Mouse (Mus musculus) CH12.LX (cell line): ENCODE results near the gene Fmo4.

Source experiments
- BHLHE40 ChIP-seq: IDR thresholded peaks from 2 replicates; pipeline ENCODE4 v1.6.1; 2011; ENCODE audit warnings: mild to moderate bottlenecking, low read depth, low read length, improper control_type of control experiment
- CTCF ChIP-seq, 2 experiments: IDR thresholded peaks in 1 of 2; conservative IDR thresholded peaks in 1 of 2; 2 replicates each; pipeline ENCODE4 v1.5.1; 2011 to 2012; ENCODE audit warnings: low read depth in 2 of 2, low read length in 2 of 2, improper control_type of control experiment in 1 of 2, inconsistent platforms in 1 of 2, mild to moderate bottlenecking in 1 of 2, moderate library complexity in 1 of 2
- E2F4 ChIP-seq: IDR thresholded peaks from 2 replicates; pipeline ENCODE4 v1.6.1; 2011; ENCODE audit warnings: low read depth, low read length, improper control_type of control experiment; ENCODE audit not compliant: insufficient replicate concordance
- EP300 ChIP-seq: IDR thresholded peaks from 2 replicates; pipeline ENCODE4 v1.6.1; 2011; ENCODE audit warnings: low read length, improper control_type of control experiment
- MAX ChIP-seq: IDR thresholded peaks from 2 replicates; pipeline ENCODE4 v1.6.1; 2011; ENCODE audit warnings: low read length, improper control_type of control experiment
- MEF2A ChIP-seq: IDR thresholded peaks from 2 replicates; pipeline ENCODE4 v1.6.1; 2014; ENCODE audit warnings: low read depth, mild to moderate bottlenecking, inconsistent platforms, low read length, improper control_type of control experiment, borderline replicate concordance
- POLR2A ChIP-seq: IDR thresholded peaks from 2 replicates; pipeline ENCODE4 v1.6.1; 2011; ENCODE audit warnings: low read depth, mild to moderate bottlenecking, improper control_type of control experiment, low read length
- TCF12 ChIP-seq: IDR thresholded peaks from 2 replicates; pipeline ENCODE4 v1.6.1; 2014; ENCODE audit warnings: low read depth, mild to moderate bottlenecking, inconsistent platforms, low read length, improper control_type of control experiment
- UBTF ChIP-seq: IDR thresholded peaks from 2 replicates; pipeline ENCODE4 v1.6.1; 2012; ENCODE audit warnings: low read depth, mild to moderate bottlenecking, inconsistent platforms, low read length, improper control_type of control experiment, moderate library complexity
- ZC3H11A ChIP-seq: IDR thresholded peaks from 2 replicates; pipeline ENCODE4 v1.6.1; 2012; ENCODE audit warnings: low read depth, mild to moderate bottlenecking, inconsistent platforms, low read length, improper control_type of control experiment
- ZMIZ1 ChIP-seq: IDR thresholded peaks from 2 replicates; pipeline ENCODE4 v1.6.1; 2012; ENCODE audit warnings: low read depth, mild to moderate bottlenecking, inconsistent platforms, low read length, improper control_type of control experiment

DNA sequence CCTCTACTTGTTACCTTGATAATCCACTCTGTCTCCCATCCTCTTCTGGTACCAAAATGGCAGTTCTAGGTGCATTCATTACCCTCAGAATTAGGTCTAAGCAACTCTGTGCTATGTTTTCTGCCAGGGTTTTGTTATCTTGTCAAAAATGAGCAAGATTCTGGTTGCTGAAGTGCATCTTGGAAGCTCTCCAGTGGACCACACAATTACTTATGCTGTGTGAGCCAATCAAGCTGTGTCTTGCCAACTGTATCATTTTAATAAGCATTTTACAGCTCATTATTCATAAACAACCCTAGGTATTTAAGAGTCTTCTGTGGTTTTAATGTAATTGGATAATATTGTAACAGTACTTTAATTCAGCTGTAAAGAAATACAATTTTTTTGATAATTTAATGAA is 17.3 kb downstream of the Fmo4 start:
- TF ChIP-seq CTCF (conservative IDR thresholded peaks at IDR 0.05 in 1 of 2, IDR thresholded peaks at IDR 0.05 in 1 of 2; ENCODE audit: low read depth in 2 of 2, low read length in 2 of 2): no peak
- no peak for TF ChIP-seq ZMIZ1
- no peak for TF ChIP-seq MEF2A
- TF ChIP-seq POLR2A: no peak
- TF ChIP-seq MAX: no peak
- TF ChIP-seq BHLHE40: no peak
- TF ChIP-seq EP300: no peak
- TF ChIP-seq ZC3H11A: no peak
- TF ChIP-seq UBTF: no peak
- TF ChIP-seq TCF12: no peak
- TF ChIP-seq E2F4: no peak
